ENCODE assay signal across 8 mouse cellular contexts in the genomic region with DNA sequence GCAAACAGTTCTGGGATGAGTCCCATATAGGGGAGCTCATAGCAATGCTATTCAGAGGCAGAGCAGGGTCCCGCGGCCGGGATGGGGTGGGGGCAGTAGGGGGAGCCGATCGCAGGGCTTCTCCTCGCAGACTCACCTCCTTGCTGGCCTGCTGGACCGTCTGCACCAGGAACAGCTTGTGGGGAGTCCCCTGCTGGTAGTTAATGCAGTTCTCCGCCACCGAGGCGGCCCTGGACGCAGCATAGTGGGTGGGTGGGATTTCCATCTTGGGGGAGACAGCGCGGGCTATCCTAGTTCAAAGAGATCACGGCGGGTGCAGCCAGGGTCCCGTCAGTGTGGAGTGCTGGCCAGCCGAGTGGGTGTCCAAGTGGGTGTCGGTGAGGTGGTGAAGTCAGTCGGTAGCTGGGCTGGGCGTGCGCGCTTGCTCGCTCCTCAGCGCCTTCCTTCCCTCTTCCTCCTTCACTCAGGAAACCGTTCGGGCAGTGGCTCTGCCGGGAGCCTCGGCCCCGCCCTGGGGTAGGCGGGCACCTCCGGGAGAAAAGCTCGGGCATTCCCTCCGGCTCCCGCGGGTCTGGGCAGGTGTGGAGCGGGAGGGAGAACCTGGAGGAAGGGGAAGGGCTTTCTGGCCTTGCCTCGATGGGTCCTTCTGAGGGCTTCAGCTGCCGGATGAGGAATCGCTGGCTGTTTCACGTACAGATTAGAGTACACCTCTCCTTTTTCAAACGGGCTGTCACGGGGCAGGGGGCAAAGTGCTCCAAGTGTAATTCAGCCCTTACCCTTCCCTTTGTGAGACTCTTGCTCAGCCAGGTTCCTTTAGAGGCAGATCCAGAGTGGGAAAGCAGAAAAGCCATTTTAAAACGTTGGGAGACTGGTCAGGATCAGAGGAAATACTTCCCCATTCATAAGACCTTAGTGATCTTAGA. TPM values are rescaled to one million over a fixed set of nuclear protein-coding genes. Genes with fewer than 3 reads are reported as not detected.
A peak's percentile ranks its signal among the peaks of the same experiment; 100 is the strongest.
DNase-seq lines count a peak whose midpoint lies in the region; ATAC-seq and TF ChIP-seq lines count a peak whose summit lies in the region.

A gene (minus strand): TSS at position 477 of the 923 bp plus-strand sequence.

- peak; percentile 56 for DNase-seq in ES-E14 (ENCODE audit: low read depth, low spot score)
- DNase-seq in cerebellum, adult 9-10 months, result peak; percentile 55
- peak; percentile 71 for DNase-seq in heart, postnatal 4 days
- DNase-seq in layer of hippocampus, adult 2 months (ENCODE audit: low spot score in 2 of 2), result peak; percentile 47 to 52
- DNase-seq in lung, adult 2 months, result peak; percentile 77
- peak; percentile 41 to 43 for DNase-seq in thymus, adult 18-20 months

- peak; percentile 96 for ATAC-seq in frontal cortex, adult (ENCODE audit: low TSS enrichment)
- peak; percentile 88 for ATAC-seq in neural tube, embryonic 15.5 days (ENCODE audit: low FRiP score)

- H3K27me3 ChIP-seq in neural tube, embryonic 15.5 days (replicated peaks), result no peaks in the 10 kb centered on the region

- no peaks in the 10 kb centered on the region for H3K9me3 ChIP-seq in ES-E14 (ENCODE audit: control insufficient read depth, insufficient read depth, low read depth, low read length)
- H3K9me3 ChIP-seq in neural tube, embryonic 15.5 days (replicated peaks), result no peaks in the 10 kb centered on the region

- TF ChIP-seq POLR2A in lung, adult 2 months (IDR thresholded peaks at IDR 0.05; ENCODE audit: borderline replicate concordance, extremely low read depth, low read depth, low read length), result peak; percentile 74; the same call in 1 of the 2 replicates

- in situ Hi-C loops in ES-E14 (cut with MboI; ENCODE audit: low sequenced_read_pairs in 2 of 2, unreplicated experiment in 2 of 2), result no loop called here

- no peak within 1 kb of the TSS; the same call in 1 of the 2 replicates for H3K27ac ChIP-seq in ES-E14 (ENCODE audit: insufficient read depth, low read depth, low read length, poor library complexity, severe bottlenecking)
- H3K27ac ChIP-seq in layer of hippocampus, adult 2 months, result peak within 1 kb of the TSS; percentile 79
- peak within 1 kb of the TSS; percentile 82 for H3K27ac ChIP-seq in neural tube, embryonic 15.5 days (replicated peaks)

- WGBS in lung, adult 2 months, result under 1% methylated on average over 43 of the region's 43 CpGs
- under 1% methylated on average over 43 of the region's 43 CpGs for WGBS in neural tube, embryonic 15.5 days

- peak; percentile 55 for TF ChIP-seq CTCF in layer of hippocampus, adult 2 months (conservative IDR thresholded peaks at IDR 0.05)
- 0 out of 2 replicates have a peak, but pooled peaks have one; percentile 18 for TF ChIP-seq CTCF in lung, adult 2 months (IDR thresholded peaks at IDR 0.05; ENCODE audit: insufficient read depth, low read length)

- H3K36me3 ChIP-seq in ES-E14 (ENCODE audit: control insufficient read depth, insufficient read depth, low read length, poor library complexity, severe bottlenecking), result peaks cover 21% of the 10 kb centered on the region
- peaks cover 22% of the 10 kb centered on the region for H3K36me3 ChIP-seq in neural tube, embryonic 15.5 days

- peak within 1 kb of the TSS; percentile 77 to 79 for H3K4me3 ChIP-seq in ES-E14 (ENCODE audit: insufficient read depth in 1 of 2, low read depth in 1 of 2, low read length in 2 of 2, poor library complexity in 1 of 2, severe bottlenecking in 1 of 2)
- H3K4me3 ChIP-seq in layer of hippocampus, adult 2 months, result peak within 1 kb of the TSS; percentile 72
- H3K4me3 ChIP-seq in lung, adult 2 months (replicated peaks; ENCODE audit: extremely low read depth, low read depth, low read length), result peak within 1 kb of the TSS; percentile 99
- H3K4me3 ChIP-seq in neural tube, embryonic 15.5 days (replicated peaks), result peak within 1 kb of the TSS; percentile 60

- H3K4me1 ChIP-seq in ES-E14 (ENCODE audit: control insufficient read depth in 2 of 2, insufficient read depth in 2 of 2, low read length in 2 of 2, poor library complexity in 1 of 2), result peaks cover 4 to 5% of the 10 kb centered on the region in 2 experiments; a peak in 2 of 4 replicates
- H3K4me1 ChIP-seq in lung, adult 2 months (ENCODE audit: control insufficient read depth, insufficient read depth, low read length), result peaks cover 5% of the 10 kb centered on the region; the same call in 1 of the 2 replicates
- peaks cover 17% of the 10 kb centered on the region for H3K4me1 ChIP-seq in neural tube, embryonic 15.5 days

- H3K4me2 ChIP-seq in neural tube, embryonic 15.5 days, result peak within 1 kb of the TSS; percentile 89

- peak within 1 kb of the TSS; percentile 76 for H3K9ac ChIP-seq in ES-E14 (ENCODE audit: insufficient read depth, low read depth, low read length, poor library complexity, severe bottlenecking)
- peak within 1 kb of the TSS; percentile 64 for H3K9ac ChIP-seq in neural tube, embryonic 15.5 days (replicated peaks)

TF ChIP-seq in ES-E14, 5 proteins besides CTCF, POLR2A, EP300 and RAD21:
- TF ChIP-seq MAFK (IDR thresholded peaks at IDR 0.05; ENCODE audit: insufficient read depth, low read depth, low read length) (no peak), ZNF384 (IDR thresholded peaks at IDR 0.05; ENCODE audit: low read depth, low read length) (no peak), CHD2 (IDR thresholded peaks at IDR 0.05; ENCODE audit: low read depth, low read length) (no peak), HCFC1 (IDR thresholded peaks at IDR 0.05; ENCODE audit: borderline replicate concordance, insufficient read depth, low read length) (no peak), ZC3H11A (IDR thresholded peaks at IDR 0.05; ENCODE audit: borderline replicate concordance, low read depth, low read length) (no peak)

RNA-seq across cellular contexts. Expression of the gene that starts here (rescaled TPM):
- total RNA-seq in ES-E14 (2012; rRNA removed), result 3.7 and 6.3 TPM in 2 replicates
- total RNA-seq in heart, postnatal 4 days (2021), result 10 to 100 TPM; 23.1 to 23.4 TPM
- total RNA-seq in layer of hippocampus, adult 2 months (2021), result 10 to 100 TPM; 40.1 to 45.3 TPM
- 82.6 and 99.1 TPM in 2 replicates for polyA plus RNA-seq in lung, adult 2 months (2012; rRNA removed)
- polyA plus RNA-seq in neural tube, embryonic 15.5 days (2015; fragmentation: Nextera tagmentation; extraction: Ambion mirVana), result 191 and 236 TPM in 2 replicates
